Mouse (Mus musculus): ENCODE data around the gene Gosr1.
"Not testable (repeated sequence)": the region's sequence is repeated elsewhere in the genome, so short reads cannot be mapped to it uniquely, and the experiment has no call there.

The Gosr1 gene

DNA sequence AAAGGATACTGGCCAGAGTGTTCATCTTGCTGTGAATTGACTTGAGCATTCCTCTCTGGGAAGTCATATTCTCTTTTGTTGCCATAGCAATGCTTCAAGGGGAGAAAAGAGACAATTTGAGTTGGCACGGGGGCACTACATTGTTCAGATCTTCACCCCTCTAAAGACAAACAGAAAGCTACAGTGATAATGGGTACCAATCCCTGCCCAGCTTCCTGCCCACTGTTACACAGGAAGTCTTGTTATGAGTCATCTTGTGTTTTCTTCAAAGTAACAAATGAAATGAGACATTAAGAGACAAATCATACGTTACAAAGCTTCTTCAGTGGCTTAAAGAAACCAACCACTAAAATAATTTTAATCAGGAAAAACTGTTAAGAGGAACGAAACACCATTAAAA, 28.8 kb downstream of the Gosr1 start:
- no peak for DNase-seq (ENCODE audit: low spot score in 2 of 2)

DNA sequence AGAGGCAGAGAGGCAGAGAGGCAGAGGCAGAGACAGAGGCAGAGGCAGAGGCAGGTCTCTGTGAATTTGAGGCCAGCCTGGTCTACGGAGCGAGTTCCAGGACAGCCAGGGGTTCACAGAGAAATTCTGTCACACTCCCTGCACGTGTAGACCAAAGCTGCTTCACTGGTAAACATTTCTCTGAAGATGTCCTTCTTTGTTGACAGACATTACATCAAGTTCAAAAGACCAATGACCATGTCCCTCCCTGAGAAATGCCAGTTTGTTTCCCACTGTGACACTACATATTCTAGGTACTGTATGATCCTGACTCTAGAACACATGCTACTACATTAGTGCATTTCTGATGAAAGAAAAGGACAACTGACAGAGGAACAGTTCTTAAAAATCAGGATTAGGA, 32.7 kb downstream of the Gosr1 start:
- no peak for DNase-seq (ENCODE audit: low spot score in 2 of 2)

DNA sequence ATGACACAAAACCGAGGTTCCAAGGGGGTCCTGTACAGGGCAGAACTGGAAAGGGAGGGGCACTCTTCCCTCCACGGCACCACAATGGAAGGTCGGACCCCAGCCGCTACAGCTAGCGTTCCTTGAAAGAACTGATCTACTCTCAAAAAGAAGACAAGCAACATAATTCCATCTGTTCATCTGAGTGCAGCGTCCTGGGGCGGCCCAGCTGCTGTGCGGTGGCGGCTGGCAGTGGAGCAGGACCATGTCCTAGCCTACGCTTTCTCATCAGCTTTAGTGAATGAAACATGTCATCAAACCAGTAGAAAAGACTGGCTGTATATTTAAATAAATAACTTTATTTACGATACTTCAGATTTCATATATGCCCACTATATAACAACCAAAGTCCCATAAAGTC, 35.3 kb downstream of the Gosr1 start:
- DNase-seq (ENCODE audit: low spot score in 2 of 2): no peak

DNA sequence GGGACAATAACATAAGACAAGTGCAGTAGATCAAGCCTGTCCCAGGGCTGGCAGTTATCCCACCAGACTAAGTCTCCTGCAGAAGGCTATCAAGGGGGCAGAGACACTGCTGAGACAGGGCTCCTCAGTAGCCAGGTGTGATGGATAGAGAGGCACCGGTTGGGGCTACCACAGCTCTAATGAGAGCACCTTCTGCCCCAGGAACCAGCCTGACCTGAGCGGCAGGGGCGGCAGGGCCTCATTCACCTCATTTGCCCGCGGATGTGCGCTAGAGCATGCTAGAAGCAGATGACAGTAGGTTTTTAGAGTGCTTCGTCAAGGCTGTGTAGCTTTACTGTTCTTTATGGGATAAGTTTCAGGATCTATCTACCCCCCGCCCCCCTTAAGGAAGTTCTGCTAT, 39.5 kb downstream of the Gosr1 start:
- DNase-seq (ENCODE audit: low spot score in 2 of 2): no peak

DNA sequence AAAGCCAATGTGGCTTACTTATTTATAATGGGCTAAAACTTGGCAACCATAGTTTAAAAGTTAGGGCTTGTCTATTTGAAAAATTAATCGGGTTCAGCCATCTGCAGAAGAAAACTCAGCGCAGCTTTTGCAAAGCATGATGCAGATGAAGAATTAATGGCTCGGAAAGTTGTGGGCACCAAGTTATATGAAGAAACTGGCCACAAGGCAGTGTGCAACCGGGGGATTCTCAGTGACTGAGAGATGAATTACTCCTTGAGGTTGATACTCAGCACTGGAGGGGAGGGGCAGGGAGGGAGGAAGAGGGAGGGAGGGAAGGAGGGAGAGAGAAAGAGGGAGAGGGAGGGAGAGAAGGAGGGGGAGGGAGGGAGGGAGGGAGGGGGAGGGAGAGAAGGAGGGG, 46.4 kb downstream of the Gosr1 start:
- DNase-seq (ENCODE audit: low spot score in 2 of 2): no peak

DNA sequence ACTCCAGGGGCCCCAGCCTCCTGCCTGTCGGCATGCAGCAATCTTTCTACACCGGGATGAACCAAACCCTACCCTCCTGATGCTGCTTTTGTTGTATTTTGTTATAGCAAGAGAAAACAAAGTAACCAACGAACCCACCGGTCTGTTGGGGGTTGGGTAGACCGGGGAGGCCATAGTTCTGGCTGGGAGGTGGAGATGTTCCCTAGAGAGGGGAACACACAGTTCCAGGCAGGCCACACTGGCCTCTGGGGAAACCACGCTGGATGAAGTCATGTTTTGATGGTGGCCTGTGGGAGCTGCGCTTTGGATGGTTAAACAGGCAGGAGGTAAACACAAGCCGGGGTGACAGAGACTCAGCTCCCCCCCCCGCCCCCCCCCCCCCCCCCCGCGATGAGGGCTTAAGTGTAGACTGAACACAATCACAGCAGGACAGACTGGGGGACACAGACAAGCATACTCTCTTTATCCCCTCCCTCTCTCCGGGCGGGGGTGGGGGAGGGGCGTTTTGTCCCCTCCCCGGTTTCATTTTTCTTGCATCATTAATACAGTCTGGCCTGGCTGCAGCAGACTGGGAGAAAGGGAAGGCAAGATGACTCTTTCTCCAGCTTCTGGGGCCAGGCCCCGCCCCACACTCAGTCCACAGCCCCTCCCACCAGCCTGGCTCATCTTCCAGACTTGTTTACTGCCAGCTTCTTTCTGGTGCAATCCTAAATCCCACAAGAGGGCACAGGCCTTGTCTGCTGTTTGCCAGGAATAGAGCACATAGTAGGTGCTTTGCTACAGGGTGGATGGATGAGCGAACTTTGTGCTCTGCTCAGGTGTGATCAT, 53.5 kb downstream of the Gosr1 start:
- DNase-seq (ENCODE audit: low spot score in 2 of 2): no peak

DNA sequence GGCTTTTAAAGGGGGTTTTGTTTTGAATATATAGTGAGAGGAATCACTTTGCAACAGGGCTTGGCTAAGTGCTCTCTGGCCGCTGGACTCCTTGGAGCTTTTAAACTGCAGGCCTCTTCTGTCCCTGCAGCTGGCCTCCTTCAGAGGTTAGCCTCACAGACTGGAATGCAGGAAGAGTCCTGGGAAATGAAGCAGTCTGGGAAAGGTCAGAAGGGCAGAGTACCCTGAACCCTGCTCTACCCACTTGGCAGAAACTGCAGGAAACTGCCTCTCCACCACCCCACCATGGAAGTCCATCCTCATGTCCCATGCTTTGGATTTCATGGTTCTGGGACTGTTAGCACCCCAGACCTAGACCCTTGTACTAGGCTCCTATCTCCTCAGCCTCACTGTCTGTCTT, 54.5 kb downstream of the Gosr1 start:
- DNase-seq (ENCODE audit: low spot score in 2 of 2): no peak

DNA sequence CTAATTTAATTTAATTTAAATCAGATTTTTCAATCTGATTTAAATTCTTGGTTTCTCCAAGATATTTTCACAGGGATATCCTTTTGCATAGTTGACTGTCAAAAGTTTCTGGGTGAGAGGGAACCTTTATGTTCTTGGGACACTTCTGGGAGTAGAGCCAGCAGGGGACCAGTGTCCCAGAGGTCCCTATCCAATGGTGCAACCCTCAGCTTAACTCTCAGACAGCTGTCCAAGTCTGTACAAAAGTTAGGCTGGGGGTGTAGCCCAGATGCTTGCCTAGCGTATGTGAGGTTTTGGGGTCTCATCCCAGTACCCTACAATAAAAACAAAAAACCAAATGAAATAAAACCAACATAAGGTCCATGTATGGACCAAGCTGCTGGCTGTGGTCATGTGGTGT, 55.3 kb downstream of the Gosr1 start:
- no peak for DNase-seq (ENCODE audit: low spot score in 2 of 2)

DNA sequence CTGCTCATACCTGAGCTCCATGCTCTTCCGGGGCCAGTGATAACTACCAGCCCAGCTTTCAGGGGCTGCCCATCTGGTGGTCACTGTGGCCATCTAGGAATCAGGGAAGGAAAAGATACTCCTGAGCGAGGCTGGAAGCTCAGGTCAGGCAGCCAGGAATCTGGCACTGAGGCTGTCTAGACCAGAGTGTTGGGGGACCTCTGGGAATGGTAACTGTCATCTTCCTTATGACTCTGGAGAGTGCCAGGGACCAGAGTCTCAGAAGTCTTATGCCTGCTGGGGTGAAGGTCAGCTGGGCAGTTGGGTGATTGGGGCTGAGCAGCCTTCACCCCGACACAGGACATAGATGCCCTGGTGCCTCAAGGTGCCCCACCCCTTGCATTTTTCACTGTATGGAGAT, 55.7 kb downstream of the Gosr1 start:
- no peak for DNase-seq (ENCODE audit: low spot score in 2 of 2)

DNA sequence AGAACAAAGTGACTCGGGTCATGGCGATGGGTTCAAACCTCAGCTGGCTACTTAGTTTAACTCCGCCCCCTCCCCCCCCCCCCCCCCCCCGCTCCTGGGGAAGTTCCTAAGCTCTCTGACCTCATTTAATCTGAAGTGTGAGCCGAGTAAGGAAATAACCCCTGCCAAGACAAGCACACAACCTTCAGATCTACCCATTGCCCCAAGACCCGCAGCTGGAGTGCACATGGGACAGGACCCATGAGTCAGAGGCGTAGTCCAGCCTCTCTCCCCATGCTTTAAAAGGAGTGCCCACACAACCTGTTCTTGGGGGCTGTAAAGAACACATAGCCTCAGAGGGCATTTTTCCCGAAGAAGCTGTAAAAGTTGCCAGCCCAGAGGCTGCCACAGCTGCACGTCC, 63.8 kb downstream of the Gosr1 start:
- no peak for DNase-seq (ENCODE audit: low spot score in 2 of 2)

DNA sequence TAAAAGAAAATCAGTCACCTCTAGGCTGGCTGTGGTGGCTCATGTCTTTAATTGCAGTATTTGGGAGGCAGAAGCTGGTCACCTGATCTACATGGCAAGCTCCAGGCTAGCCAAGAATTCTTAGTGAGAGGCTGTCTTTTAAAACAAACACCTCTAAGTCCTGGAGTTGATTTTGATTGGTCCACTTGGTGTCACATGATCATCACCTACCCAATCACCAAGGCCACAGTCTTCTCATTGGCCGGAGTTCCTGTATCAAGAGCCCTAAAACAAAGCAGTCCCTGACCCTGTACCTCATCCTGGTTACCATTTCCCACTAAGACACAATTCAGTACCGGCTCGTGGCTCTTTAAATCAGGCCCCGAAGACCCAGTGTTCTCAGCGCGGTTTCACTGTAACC, 67.6 kb downstream of the Gosr1 start:
- no peak for DNase-seq (ENCODE audit: low spot score in 2 of 2)

DNA sequence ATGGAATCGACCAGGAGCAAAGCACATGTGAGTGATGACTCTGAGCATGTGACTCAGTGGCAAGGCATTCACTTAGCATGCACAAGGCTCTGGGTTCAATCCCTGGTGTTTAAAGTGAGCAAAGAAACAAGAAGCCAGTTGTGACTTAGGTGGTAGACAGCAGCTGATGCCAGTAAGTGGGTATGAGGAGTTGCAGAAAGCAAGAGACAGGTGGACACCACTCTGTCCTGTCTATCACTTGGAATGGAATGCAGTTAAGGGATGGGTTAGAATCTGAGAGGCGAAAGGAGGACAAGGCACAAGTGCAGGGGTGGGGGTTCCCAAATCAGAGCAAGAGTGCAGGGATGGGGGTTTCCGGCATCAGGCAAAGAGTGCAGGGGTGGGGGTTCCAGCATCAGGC, 71.3 kb downstream of the Gosr1 start:
- DNase-seq (ENCODE audit: low spot score in 2 of 2): no peak

DNA sequence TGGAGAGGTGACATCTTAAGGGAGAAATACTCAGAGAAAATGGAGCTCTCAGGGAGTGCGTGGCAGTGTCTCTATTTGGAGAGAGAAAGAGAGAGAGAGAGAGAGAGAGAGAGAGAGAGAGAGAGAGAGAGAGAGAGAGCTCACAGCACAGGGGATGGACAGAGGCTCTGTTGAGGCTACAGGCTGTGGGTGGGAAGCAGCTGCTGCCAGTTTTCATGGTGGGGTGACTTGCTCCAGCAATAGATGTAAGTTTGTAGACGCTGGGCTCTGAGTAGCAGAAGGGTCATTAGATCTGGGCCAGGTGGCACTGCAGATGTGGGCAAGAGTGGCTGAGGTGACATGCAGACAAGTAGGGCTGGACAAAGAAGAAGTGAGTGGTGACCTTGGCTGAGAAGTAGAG, 77.8 kb downstream of the Gosr1 start:
- DNase-seq (ENCODE audit: low spot score in 2 of 2): no peak

DNA sequence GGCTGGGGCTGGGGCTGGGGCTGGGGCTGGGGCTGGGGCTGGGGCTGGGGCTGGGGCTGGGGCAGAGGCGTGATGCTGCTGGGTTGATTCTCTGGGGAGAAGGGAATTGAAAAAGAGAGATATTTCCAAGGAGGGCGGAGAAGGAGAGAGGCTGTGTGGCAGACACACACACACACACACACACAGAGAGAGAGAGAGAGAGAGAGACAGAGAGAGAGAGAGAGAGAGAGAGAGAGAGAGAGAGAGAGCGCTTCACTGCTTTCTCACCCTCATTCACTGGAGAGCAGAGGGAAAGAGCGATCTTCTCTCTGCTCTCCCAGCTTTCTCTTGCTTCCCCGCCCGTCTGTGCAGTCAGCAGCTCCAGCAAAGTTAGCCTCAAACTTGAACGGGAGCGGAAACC, 83.9 kb downstream of the Gosr1 start, which contains the start of gene Trarg1:
Gene Trarg1, plus strand, starts transcription at position 301 of the 400 bp plus-strand sequence.
- DNase-seq (ENCODE audit: low spot score in 2 of 2): not testable (repeated sequence)

Measured in spleen, postnatal 4 days (tissue).